Mouse (Mus musculus) forebrain, embryonic 11.5 days (tissue): ENCODE data around the gene Gm20708. TPM values are rescaled to one million over a fixed set of nuclear protein-coding genes. Genes with fewer than 3 reads are reported as not detected.

Source experiments
- ATAC-seq: fragments of 200-750 bp; cut with Nextera tagmentation; replicated peaks from 2 replicates; pipeline ENCODE4 v1.8.0; 2017; ENCODE audit warnings: moderate TSS enrichment; ENCODE audit not compliant: low FRiP score
- DNase-seq: peaks from one replicate; pipeline ENCODE4 v3.0.0-alpha.2; 2017; ENCODE audit warnings: low spot score
- H3K27ac ChIP-seq: fragments of 300-500 bp; sonication (generic); 2 replicates; pipeline ENCODE4 v1.5.1; 2014; ENCODE audit warnings: low read depth, low read length
- H3K27me3 ChIP-seq: fragments of 300-500 bp; sonication (generic); 2 replicates; pipeline ENCODE4 v1.6.1; 2014; ENCODE audit warnings: mild to moderate bottlenecking, low read length, mixed read lengths; ENCODE audit not compliant: control insufficient read depth, insufficient read depth
- H3K36me3 ChIP-seq: fragments of 300-500 bp; sonication (generic); 2 replicates; pipeline ENCODE4 v1.6.1; 2014; ENCODE audit warnings: mild to moderate bottlenecking, low read length, moderate library complexity, mixed read lengths; ENCODE audit not compliant: control insufficient read depth, insufficient read depth
- H3K4me1 ChIP-seq: fragments of 300-500 bp; sonication (generic); replicated peaks from 2 replicates; pipeline ENCODE4 v1.6.1; 2014; ENCODE audit warnings: low read length, mixed read lengths; ENCODE audit not compliant: control insufficient read depth, insufficient read depth
- H3K4me2 ChIP-seq: fragments of 300-500 bp; sonication (generic); 2 replicates; pipeline ENCODE4 v1.6.1; 2014; ENCODE audit warnings: low read depth, mild to moderate bottlenecking, low read length, moderate library complexity, mixed read lengths; ENCODE audit not compliant: severe bottlenecking
- H3K4me3 ChIP-seq: fragments of 300-500 bp; sonication (generic); 2 replicates; pipeline ENCODE4 v1.5.1; 2014; ENCODE audit warnings: low read depth, low read length
- H3K9ac ChIP-seq: fragments of 300-500 bp; sonication (generic); 2 replicates; pipeline ENCODE4 v1.6.1; 2014; ENCODE audit warnings: low read length
- H3K9me3 ChIP-seq: fragments of 300-500 bp; sonication (generic); 2 replicates; pipeline ENCODE4 v1.6.1; 2016; ENCODE audit warnings: low read length, mixed read lengths; ENCODE audit not compliant: control insufficient read depth
- WGBS: fragments of 180-500 bp; shearing (Covaris S2); extraction: QIAGEN DNeasy Blood & Tissue Kit; methylation state at CpG from one replicate; pipeline ENCODE4 v1.1.7; 2014; 5-methylcytosine and 5-hydroxymethylcytosine counted together
- polyA plus RNA-seq: library from polyadenylated mRNA; unstranded; fragments of >200 nt; fragmentation: Nextera tagmentation; extraction: Ambion mirVana; gene quantifications from 2 replicates; pipeline ENCODE4 v1.2.1, GENCODE M21; 2014

The Gm20708 gene
- polyA plus RNA-seq, 1 experiment from 2014 or later, result 0.55 TPM

DNA sequence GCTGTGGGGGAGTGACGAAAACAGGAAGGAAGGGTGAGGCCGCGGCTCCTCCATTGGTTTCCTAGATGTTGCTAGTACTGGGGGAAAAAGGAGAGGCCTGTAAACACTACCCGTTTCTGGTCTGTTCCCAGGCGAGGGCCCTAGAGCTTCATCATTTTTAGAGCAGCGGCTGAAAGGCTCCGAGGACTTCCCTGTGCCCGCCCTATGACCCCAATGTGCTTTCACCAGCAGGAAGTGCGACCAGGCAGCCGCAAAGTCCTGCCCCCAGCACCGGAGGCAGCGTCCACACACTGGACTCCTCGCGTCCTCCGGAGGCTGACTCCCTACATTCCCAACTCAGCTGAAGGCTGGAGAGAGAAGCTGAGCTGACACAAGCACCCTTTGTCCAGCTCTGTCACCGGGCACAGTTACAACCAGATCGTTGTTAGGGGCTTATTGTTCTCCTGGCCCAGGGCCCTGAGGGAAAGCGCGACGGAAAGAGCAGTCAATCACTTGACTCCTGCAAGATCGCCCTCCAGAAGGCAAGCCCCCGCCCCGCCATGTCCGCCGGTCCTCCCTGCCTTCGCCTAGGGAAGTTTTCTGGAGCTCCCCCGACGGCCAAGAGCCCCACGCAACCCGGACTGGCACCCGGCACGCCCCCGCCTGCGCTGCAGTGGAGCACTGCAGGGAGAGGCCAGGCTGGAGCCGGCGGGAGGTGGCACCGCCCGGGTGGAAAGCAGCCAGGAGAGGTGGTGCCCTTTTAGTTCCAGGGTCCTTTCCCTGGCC lies 29.9 kb upstream of the Gm20708 start:
- H3K4me1 ChIP-seq, result peaks cover 21% of the 10 kb centered on the region
- ATAC-seq, result 0 out of 2 replicates have a peak, but pooled peaks have one; percentile 32
- H3K4me2 ChIP-seq, result peak overlapping the region; percentile 53
- peak overlapping the region; percentile 30 for H3K4me3 ChIP-seq
- H3K27ac ChIP-seq, result no peak overlapping the region
- H3K9ac ChIP-seq, result peak overlapping the region; percentile 47
- H3K27me3 ChIP-seq, result peaks cover 43% of the 10 kb centered on the region
- WGBS, result 6% methylated on average over 38 of the region's 38 CpGs
- peak; percentile 75 for DNase-seq
- no peaks in the 10 kb centered on the region for H3K9me3 ChIP-seq
- H3K36me3 ChIP-seq, result no peaks in the 10 kb centered on the region

DNA sequence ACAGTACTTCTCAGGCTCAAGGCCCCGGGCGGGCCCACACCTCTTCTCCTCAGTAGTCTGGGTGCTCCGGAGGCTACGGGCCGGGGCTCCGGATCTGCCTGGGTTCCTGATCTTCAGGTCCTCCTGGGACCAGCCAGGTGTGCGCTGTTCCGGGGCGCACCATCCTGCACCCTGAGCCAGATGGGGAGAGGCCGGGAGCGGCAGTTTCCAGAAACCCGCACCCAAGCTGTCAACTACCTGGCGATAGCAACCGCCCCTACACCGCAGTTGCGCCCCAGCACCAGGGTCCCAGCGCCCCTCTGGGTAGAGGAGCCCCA lies 29.3 kb upstream of the Gm20708 start:
- 2% methylated on average over 17 of the region's 17 CpGs for WGBS

DNA sequence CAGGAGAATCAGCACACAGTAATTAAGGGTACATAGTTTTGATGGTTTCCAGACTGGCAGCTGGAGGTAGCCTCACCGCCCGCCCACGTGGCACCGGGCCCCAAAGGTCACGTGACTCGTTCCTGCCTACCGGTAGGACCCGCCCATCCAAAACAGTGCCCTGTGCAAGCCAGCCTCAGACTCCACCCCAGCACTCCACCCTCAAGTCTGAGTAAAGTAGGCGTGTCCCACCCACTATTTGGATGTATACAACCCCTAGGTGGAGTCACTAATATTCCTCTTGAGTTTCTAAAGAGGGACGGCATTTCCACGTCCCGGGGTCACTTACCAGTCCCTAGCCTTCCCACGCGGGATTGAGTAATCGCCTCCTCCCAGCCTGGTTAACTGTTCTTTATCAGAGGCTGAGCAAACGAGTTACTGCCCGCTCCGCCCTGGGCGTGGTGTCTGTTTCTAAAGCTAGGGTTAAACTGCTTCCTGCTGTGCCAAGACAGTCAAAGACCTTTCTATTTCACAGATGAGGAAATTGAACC lies 28.8 kb upstream of the Gm20708 start:
- Histone ChIP-seq H3K4me2 (peak overlapping the region; percentile 53), H3K9me3 (no peaks in the 10 kb centered on the region), H3K27me3 (peaks cover 43% of the 10 kb centered on the region), H3K9ac (no peak overlapping the region; the same call in none of the 2 replicates), H3K4me1 (peaks cover 21% of the 10 kb centered on the region), H3K27ac (no peak overlapping the region), H3K36me3 (no peaks in the 10 kb centered on the region), H3K4me3 (peak overlapping the region; percentile 30)
- WGBS, result 1% methylated on average over 19 of the region's 19 CpGs
- ATAC-seq (peak; percentile 58; the same call in 1 of the 2 replicates), DNase-seq (peak; percentile 83)

More for the DNA sequence above, 29.3 kb upstream of the Gm20708 start:
- Histone ChIP-seq H3K4me1 (peaks cover 21% of the 10 kb centered on the region), H3K9ac (peak overlapping the region; percentile 47), H3K4me3 (peak overlapping the region; percentile 30), H3K4me2 (peak overlapping the region; percentile 53), H3K27me3 (peaks cover 43% of the 10 kb centered on the region), H3K27ac (no peak overlapping the region), H3K9me3 (no peaks in the 10 kb centered on the region), H3K36me3 (no peaks in the 10 kb centered on the region)
- no peak for DNase-seq
- 0 out of 2 replicates have a peak, but pooled peaks have one; percentile 26 for ATAC-seq

DNA sequence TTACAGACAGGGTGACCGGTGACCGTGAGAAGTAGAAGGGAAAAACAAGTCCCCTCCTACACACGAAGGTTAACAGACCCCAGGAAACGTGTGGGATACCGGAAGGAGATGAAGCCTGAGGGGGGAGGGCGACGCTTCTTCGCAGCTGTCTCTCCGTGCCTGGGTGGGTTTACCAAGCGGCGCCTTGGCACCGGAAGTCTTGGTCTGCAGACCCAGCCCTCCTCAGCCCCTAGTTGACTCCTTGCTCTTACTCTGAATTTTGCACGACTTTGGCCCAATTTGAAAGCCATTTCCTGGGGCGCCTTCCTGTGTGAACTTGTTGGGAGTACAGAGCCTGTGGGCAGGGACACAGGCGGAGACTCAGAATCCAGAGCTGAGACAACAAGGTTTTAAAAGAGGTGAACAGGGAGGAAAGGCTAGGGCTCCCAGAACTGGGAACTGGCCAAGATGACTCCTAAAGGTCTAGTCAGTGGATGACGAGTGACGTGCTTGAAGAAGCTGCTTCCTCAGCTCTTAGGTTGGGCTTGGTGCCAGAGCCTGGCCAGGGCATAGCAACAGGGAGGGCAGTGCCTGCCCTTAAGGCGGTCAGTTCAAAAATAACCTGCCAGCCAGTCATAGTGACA lies 28.2 kb upstream of the Gm20708 start:
- Histone ChIP-seq H3K9me3 (no peaks in the 10 kb centered on the region), H3K27ac (no peak overlapping the region), H3K9ac (no peak overlapping the region; the same call in 1 of the 2 replicates), H3K36me3 (no peaks in the 10 kb centered on the region), H3K4me1 (peaks cover 21% of the 10 kb centered on the region), H3K27me3 (peaks cover 43% of the 10 kb centered on the region), H3K4me3 (no peak overlapping the region; the same call in 1 of the 2 replicates), H3K4me2 (peak overlapping the region; percentile 53)
- ATAC-seq (no peak), DNase-seq (no peak)
- 22% methylated on average over 18 of the region's 18 CpGs for WGBS

DNA sequence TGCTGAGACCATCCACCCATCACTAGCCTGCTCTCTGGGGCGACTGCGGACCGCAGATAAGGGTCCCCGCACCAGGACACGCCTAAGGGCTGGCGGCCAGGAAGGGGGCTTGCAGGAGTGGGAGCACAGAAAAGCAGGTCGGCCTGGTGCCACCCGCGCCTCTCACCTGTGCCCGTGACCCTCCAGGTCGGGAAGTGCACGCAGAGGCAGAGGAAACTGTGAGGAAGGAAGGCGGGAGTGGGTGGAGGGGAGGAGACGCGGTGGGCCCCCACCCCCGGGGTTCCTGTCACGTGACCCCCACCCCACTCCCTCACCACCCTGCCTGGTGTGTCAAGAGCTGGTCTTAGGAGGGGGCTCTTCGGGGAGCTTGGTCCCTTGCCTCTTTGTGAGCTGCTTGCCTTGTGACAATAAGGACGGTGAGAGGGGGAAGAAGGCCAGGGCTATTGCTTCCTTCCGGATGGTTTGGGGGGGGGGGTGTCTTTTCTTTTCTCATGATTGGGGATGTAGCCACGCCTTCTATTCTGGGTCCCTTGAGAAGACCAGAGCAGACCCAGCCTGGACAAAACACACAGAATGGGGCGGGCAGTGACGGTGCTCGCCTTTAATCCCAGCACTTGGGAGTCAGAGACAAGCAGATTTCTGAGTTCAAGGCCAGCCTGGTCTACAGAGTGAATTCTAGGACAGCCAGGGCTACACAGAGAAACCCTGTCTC lies 27.3 kb upstream of the Gm20708 start, which contains the start of the genes Tmc8 and Tmc6:
Tmc8 (plus strand) TSS at position 84 of the 712 bp plus-strand sequence.
Tmc6 (minus strand) TSS at position 206 of the 712 bp plus-strand sequence.
- peaks cover 21% of the 10 kb centered on the region for H3K4me1 ChIP-seq
- peak within 1 kb of the TSS; percentile 32 for H3K9ac ChIP-seq
- 35% methylated on average over 24 of the region's 24 CpGs for WGBS
- peak within 1 kb of the TSS; percentile 26; the same call in 1 of the 2 replicates for H3K4me3 ChIP-seq
- no peaks in the 10 kb centered on the region for H3K36me3 ChIP-seq
- ATAC-seq (no peak), DNase-seq (peak; percentile 62)
- H3K9me3 ChIP-seq, result no peaks in the 10 kb centered on the region
- H3K27ac ChIP-seq, result no peak within 1 kb of the TSS
- peak within 1 kb of the TSS; percentile 64 for H3K4me2 ChIP-seq
- peaks cover 43% of the 10 kb centered on the region for H3K27me3 ChIP-seq

DNA sequence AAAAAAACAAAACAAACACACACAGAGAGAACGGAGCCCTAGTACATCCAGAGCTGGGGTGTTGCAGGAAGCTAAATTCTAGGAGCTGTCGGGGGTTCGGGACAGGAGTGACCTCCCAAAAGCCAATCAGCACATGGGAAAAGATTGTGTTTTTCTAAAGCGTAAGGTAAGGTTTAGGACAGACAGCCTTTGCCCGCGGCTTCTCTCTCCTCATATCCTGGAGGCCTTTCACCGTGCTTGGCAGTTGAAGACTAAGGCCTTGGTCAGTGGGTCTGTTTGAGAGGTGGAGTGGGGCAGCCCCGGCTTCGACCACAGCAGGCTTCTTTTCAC lies 26.8 kb upstream of the Gm20708 start:
- Histone ChIP-seq H3K9ac (peak overlapping the region; percentile 32), H3K27ac (no peak overlapping the region), H3K4me2 (peak overlapping the region; percentile 64; the same call in 1 of the 2 replicates), H3K4me1 (peaks cover 21% of the 10 kb centered on the region), H3K9me3 (no peaks in the 10 kb centered on the region), H3K27me3 (peaks cover 43% of the 10 kb centered on the region), H3K4me3 (peak overlapping the region; percentile 26; the same call in 1 of the 2 replicates), H3K36me3 (no peaks in the 10 kb centered on the region)
- no peak for ATAC-seq
- WGBS, result 46% methylated on average over 9 of the region's 9 CpGs
- DNase-seq, result no peak

DNA sequence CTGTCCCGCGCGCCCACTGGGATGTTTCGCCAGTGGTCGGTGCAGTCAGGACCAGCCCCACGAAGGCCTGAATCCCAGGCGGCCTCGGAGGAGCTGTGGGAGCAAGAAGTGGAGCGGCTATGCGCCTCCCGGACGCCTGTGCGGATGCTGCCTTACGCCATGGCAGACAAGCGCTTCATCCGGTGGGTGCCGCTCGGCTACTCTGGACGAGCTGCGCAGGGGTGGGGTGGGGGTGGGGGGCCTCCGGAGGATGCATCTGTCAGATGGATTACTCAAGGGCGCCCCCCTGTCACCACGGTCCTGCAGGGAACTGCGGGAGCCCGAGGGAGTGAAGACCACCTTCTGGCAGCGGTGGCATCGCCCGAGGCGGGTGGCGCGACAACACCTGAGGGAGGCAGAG lies 26.4 kb upstream of the Gm20708 start:
- ATAC-seq (no peak), DNase-seq (peak; percentile 90)
- H3K4me2 ChIP-seq, result peak overlapping the region; percentile 64
- H3K9ac ChIP-seq, result peak overlapping the region; percentile 32
- peaks cover 21% of the 10 kb centered on the region for H3K4me1 ChIP-seq
- WGBS, result 5% methylated on average over 31 of the region's 31 CpGs
- peak overlapping the region; percentile 26; the same call in 1 of the 2 replicates for H3K4me3 ChIP-seq
- H3K36me3 ChIP-seq, result no peaks in the 10 kb centered on the region
- peaks cover 43% of the 10 kb centered on the region for H3K27me3 ChIP-seq
- no peak overlapping the region for H3K27ac ChIP-seq
- no peaks in the 10 kb centered on the region for H3K9me3 ChIP-seq

DNA sequence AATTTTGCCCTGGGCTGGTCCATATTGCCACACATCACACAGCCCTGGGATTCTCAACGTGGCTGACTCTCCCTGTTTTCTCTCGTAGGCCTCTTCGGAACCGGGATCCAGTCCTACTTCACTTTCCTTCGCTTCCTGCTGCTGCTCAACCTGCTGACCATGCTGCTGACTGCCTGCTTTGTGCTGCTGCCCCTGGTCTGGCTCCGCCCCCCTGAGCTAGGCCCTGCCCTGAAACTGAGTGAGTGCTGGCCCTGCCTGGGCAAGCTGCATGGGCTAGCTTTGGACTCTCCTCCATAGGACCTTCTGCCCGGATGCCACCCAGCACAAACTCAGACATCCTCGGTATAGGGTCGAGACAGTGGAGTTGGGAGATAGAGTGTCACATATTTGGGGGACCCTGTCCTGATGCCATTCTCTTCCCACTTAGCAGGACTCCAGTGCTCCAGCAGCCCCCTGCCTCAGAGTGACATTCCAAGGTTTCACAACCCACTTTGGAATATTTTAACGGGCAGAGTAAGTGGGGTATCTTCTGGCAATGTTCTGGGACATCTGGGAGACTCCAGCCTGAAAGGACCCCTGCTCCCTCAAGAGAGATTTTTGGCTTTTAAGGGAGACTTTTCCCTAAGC lies 25.7 kb upstream of the Gm20708 start:
- no peak for ATAC-seq

More for the DNA sequence above, 25.7 kb upstream of the Gm20708 start:
- DNase-seq, result peak; percentile 36
- Histone ChIP-seq H3K4me3 (peak overlapping the region; percentile 26; the same call in 1 of the 2 replicates), H3K9ac (peak overlapping the region; percentile 32; the same call in 1 of the 2 replicates), H3K36me3 (no peaks in the 10 kb centered on the region), H3K4me2 (peak overlapping the region; percentile 64), H3K27me3 (peaks cover 43% of the 10 kb centered on the region), H3K27ac (no peak overlapping the region), H3K9me3 (no peaks in the 10 kb centered on the region), H3K4me1 (peaks cover 21% of the 10 kb centered on the region)
- 34% methylated on average over 10 of the region's 10 CpGs for WGBS
